Mouse (Mus musculus): Measurements from ENCODE around the gene Scn2b. TPM values are rescaled to one million over a fixed set of nuclear protein-coding genes. Genes with fewer than 3 reads are reported as not detected.

Scn2b gene
- 10 to 100 TPM; 10.6 to 15.7 TPM for total RNA-seq (2021)
- long read RNA-seq, experiment 1, full-length matches to known transcripts = 1 of 1 reads
- long read RNA-seq, experiment 1, partial matches to known transcripts = 0 of 1 reads
- long read RNA-seq, experiment 1, other reads (novel, unspliced or antisense) = 0 of 1 reads
- long read RNA-seq, experiment 2, partial matches to known transcripts = 0 of 1 reads
- long read RNA-seq, experiment 2, other reads (novel, unspliced or antisense) = 1 of 1 reads

DNA sequence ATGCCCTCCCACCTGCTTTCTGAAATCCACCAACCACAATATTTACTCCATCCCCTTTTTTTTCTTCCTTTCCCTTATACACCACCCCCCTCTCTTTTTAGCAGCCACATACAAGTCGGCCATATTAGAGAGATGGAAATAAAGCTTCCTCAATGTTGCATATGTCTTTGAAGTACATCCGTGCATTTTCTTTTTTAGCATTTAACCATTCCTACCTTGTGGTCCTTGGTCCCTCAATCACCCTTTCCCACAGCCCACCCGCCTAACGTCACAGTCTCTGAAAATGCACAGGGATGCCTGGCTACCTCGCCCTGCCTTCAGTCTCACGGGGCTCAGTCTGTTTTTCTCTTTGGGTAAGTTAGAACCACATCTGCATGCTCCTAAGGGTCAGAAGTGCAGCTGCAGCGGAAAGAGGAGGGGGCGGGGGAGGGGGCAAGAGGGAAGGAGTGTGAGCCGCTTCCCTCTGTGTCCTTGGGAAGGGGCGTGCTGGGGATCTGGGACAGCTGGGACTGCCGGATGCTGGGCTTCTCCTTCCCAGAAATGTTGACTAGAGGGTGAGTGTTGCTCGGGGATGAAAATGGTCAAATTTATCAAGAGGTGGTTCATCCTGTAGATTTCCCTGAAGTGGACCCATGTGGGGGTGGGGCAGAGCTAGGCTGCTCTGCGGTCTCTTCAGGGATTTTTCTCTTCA lies at the start of gene Scn2b:
Gene Scn2b, plus strand, starts transcription at position 42 of the 691 bp plus-strand sequence.
- DNase-seq = peak in 1 of 2 experiments; percentile 51

DNA sequence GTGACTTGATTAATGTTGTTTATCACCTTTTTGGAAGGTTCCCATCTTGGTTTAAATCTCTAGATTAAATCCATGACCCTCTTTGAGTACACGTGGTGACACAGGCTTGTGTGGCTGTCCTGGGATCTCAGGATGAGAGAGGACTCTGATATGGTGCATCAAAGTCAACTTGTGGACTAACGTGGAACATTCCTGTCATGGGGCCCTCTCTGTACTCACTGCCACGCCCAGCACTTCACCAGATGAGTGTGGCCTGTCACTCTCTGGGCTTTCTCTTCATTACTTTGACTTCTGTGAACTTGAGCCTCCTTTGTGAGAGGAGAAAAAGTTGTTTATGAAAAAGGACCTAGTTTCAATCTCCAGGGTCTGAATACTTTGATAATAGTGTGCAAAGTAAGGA lies 45.8 kb upstream of the Scn2b start:
- no peak for DNase-seq

DNA sequence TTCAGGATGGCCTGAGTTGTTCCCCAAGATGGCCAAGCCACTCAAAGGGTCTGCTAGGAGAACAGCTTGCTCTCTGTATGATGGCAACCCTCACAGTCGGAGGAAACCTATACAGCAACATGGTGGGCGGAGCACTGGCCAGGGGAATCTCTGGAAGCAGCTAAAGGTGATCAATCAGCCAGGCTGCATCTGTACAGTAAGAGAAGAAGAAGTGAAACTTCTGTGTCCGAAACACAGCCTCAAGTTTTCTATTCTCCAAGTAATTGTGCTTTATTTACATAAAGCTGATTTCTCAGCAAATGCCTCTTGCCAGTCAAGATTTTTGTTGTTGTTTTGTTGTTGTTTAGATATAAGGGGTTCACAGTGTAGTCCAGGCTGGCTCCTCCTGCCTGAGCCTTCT lies 39.7 kb upstream of the Scn2b start:
- no peak for DNase-seq

DNA sequence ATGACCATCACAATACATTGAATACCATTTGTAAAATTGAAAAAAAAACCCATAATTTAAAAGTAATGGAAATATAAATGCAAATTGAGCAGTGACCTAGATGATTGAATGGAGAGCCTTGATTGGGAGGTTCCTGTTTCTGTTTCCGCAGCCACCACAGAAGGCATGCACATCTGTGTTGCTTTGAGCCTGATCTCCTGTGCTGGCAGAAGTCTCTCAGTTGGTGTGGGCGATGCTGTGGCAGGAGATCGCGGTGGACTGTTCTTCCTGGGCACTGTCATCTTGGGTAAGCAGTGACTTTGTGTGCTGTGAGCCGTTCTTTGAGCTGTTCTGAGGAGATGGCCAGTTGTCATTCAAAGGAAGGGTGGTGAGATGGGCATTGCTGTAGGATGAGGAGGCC lies 38.6 kb upstream of the Scn2b start, which contains the start of gene Jaml:
Gene Jaml, plus strand, starts transcription at position 173 of the 400 bp plus-strand sequence.
- DNase-seq = no peak

DNA sequence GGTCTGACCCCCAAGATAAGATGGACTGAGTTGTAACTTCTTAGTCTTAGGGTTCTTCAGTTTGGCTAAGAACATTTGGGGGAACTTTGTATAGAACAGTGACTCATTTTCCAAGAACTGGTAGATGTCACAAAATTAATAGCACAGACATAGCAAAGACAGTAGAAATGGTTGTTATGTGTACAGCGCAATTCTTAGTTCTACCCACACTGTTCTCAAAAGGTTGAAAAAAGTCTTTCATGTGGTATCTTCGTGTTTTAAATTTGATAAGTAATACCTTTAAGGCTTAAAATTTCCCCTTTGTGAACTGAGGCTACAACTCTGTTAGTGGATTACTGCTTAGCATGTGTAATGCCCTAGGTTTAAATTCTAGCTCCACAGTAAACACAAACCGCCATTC lies 34.5 kb upstream of the Scn2b start:
- no peak for DNase-seq

DNA sequence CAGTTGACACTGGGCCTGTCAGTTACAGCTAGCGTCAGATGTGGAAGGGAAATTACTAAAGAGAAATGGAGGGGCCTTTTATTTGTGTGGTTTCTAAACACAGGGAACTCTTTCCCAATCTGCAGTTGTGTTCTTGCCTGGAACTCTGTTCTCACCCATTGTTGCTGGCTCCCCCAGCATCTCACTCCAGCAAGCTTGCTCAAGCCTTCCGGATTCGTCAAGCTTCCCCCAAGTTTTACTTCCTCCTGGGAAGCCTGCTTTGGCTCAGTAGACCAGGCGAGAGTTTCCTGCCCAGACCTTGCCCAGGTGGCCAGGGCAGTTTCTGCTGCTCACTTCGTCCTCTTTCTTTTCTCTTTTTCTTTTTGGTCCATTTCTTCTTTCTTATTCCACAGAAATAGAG lies 33.0 kb upstream of the Scn2b start:
- DNase-seq = no peak

DNA sequence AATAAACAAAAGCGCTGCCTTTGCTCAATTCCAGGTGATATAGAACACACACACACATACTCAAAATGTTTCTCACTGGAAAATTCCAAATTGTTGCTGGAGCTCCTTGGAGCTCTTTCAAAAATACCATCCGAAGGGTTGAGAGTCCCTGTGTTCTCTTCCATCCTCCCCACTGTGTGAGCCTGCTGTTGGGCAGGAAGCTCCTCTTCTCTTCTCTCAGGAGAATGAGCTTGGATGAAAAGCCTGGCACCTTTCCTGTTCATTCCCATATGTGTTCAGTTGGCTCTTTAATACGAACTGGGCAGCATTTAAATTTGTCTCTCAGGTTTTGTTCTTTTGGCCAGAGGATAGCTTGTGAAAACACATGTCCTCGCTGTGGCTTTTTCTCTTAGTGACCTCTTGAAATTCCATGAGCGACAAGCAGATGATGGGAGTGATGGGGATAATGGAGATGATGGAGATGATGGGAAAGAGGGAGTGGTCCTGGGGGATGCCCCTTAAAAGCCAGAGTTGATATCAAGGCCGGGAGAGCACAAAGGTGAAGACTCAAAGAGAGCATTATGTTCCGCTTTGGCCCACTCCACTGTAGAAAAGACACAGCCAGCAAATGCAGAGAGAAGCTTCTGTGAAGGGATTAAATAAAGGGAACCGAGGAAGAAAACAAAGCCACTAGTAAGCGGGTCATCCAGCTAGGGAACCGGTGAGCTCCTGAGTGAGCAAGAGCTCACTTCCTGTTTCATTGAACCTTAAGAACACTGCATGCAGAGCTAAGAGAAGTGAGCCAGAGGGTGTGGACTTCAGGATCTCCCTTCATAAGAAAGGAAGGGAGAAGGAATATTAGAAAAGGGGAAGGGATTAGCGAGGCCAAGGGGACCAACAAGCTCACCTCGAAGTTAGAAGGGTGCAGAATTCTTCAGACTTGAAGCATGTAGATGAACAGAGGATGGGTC lies 31.6 kb upstream of the Scn2b start:
- no peak for DNase-seq

DNA sequence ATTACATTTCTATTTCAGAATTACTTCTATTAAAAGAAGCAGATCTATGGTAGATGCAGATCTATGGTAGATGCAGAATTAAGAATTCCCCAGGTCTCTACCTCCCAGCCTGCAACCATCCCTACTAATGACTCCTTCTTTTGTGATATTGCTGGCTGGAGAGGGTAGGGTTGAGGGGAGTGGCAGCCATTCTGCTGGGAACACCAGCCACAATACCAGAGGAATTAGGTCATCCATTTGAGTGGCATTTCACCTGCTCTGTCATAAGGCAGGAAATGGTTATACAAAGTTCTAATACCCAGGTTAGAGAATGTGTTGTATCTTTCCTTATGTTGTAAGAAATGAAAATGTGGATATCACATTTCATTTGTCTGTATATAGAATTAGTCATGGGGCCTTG lies 29.5 kb upstream of the Scn2b start:
- no peak for DNase-seq

DNA sequence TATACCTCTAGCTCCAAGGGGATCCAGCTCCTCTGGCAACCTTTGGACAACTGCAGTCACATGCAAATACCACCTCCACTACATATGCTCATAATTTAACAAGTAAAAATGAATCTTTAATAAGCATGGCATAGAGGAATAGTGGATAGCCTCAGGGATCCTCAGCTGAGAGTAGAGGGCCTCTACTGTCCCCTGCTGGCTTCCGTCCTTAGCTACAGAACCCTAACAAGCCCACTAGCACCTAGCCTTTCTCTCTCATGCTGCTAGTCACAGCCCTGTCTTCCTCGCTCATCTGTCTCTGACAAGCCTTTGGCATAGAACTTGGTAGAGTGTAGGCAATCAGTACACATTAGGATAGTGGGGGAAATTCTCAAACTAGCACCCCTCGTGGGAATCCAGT lies 26.8 kb upstream of the Scn2b start:
- DNase-seq = no peak

DNA sequence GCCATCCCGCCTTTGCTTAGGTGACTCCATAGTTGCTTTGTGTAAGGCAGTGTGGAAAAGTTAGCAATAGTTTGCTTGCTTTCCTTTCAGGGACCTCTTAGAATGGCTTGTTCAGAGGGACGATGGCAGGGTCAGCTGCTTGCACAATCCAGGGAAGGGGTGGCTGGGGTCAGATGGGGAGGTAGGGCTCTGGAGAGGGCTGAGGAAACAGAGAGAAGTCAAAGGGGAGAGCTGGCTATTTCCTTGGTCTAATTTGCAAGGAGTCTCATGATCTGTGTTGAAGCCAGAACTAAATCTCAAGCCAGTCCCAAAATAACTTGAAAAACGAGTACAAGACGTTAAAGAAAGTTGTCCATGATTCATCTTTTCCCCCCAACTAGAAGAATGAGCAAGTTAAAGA lies 24.9 kb upstream of the Scn2b start:
- DNase-seq = peak in 1 of 2 experiments; percentile 35

DNA sequence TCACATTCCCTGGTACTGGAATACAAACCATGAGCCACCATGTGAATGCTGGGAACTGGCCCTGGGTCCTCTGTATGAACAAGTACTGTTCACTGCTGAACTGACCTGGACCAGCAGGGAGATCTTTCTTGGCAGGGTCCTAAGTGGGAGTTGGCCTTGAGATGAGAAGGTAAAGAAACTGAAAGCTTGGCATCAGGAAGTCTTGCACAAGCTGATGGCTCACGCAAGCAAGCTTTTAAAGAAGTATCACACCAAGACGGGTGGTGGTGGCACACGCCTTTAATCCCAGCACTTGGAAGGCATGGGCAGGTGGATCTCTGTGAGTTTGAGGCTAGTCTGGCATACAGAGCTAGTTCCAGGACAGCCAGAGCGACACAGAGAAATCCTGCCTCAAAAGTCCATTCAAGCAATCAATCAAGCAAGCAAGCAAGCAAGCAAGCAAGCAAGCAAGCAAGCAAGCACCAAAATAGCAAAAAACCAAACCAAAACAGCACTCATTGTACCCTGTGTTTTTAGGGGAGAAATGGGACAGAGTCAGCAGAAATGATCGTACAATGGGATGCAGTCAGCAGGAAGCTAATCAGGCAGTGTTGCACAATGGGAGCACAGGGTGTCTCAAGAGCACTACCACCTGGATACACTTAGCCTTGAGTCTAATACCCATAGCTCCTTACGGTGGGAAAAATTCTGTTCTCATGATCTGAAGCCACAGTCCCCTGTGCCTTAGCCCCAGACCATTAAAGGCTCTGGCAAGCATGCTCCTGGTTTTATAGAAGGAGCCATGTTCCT lies 22.2 kb upstream of the Scn2b start:
- DNase-seq = no peak

DNA sequence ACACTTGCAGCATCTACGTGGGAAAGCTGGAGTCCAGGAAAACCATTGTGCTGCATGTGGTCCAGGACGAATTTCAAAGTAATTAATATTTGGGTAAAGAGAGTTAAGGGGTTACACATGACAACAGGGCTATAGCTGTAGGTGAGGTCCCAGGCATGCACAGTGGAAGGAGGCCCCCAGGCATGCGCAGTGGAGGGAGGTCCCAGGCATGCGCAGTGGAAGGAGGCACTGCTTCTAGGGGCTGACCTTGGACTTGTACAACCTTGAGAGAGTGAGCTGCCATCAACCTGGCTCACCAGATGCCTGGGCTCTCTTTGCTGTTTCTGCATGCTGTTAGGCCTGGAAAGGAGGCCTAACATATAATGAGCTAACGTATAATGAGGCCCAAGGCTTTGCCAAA lies 19.7 kb upstream of the Scn2b start:
- no peak for DNase-seq

DNA sequence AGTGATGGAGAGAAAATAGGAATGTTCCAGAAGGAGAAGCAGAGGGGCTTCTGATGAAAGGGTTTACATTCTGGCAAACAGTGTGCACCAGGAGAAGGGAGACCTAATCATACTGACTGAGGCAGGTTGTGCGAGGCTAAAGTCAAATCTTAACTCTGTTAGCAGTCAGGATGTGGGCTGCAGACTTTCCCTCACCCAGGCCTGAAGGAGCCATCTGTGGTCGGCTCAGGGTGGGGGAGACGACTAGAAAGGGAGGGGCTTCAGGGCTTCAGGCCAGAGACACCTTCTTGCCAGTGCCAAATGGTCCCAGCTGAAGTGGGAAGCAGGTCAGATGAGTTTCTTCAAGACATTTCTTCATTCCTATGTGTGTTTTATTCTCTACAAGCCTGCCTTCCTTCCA lies 19.2 kb upstream of the Scn2b start:
- no peak for DNase-seq

DNA sequence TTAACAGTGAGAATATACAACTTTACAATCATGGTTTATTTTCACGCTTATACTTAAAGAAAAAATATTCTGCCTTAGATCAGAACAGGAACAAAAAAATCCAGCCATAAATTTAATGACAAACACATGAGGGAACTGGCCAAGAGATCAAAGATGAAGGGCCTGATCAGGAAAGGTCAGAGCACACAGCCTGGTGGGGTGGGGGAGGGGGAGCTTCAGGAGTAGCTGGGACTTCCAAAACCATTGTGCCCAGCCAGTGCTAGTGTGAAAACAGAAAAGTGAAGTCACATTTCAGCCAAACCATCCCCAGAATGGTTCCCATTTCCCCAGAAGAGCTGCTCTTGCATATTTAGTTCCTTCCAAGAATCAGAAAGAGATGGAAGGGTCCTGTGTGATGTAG lies 15.1 kb upstream of the Scn2b start:
- DNase-seq = peak; percentile 42 to 70

DNA sequence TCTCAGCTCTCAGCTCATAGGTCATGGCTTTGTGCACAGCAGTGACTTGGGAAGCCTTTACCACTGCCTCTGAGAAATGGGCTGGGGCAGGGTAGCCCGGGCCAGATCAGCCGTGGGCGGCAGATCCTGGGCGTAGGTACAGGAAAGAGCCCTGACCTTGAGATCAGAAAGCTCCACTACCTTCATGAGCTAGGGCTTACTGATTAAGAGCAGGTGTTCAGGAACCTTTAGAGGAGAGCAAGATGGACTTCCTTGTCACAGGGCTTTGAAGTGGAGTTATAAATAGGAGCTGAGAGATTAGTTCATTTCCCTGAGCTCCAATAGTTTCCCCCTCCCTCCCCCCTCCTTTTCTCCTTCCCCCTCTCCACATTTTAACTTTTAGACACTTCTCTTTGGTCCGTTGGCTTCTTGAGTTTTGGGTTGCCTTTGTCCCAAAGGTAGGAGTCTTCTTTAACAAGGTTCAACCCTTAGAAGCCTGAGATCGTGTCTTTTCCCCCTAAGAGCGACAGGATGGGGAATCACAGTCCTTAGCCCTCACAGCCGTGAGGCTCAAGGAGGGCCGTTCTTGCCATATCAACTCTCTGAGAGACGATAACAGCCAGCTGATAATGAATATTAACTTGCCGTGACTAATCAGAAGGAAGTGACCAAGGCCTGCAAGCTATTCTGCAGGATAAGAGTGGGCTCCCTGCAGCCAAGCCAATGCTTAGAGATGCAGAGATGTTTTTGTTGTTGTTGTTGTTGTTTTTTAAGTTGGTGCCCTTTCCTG lies 14.2 kb upstream of the Scn2b start:
- no peak for DNase-seq

DNA sequence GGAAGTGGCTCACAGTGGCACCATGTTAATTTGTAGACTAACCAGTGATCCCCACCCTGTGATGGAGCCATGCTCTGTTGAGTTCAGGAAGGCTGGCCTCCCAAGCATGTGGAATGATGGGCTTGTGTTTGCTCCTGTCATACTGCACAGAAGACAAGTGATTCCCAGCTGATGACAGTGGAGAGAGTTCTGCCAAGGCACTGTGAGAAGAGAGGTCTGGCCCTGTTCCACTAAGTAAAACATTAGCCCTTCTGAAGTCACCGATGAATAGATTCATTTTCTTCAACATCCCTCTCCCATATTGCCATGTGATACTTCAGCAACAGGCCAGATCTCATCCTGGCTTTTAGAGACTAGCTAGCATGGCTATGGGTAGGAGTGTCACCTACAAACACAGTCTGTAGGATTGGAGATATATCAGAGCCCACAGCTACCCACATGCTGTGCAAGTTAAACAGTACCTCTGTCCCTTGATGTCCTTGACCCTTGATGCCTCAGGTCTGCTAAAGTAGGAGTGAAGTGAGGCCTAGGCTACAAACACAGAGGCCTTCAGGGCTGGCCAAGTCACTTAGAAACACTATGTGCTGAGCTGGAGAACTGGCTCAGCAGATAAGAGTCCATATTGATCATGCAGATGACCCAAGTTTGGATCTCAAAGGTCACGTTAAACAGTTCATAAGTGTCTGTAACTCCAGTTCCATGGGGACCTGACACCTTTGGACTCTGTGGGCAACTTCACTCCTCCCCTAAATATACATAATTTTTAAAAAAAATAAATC lies 11.8 kb upstream of the Scn2b start:
- no peak for DNase-seq

DNA sequence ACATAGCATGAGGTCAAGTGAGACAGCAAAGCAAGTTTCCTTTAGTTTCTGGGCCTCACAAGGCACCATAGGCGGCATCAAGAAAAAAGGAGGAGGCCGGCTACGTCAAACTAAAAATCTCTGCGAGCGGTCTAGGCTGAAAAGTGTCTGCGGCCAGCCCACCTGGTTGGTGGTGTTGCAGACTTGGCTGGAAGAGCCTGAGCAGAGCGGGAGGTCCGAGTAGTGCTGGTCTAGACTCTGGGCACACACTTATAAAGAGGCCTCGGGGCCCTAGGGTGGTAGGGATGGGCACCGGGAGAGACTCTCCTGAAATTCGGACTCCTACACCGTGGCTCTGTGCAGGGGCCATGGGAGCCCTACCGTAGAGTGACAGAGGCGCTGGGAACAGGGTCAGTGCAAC lies 1.9 kb upstream of the Scn2b start:
- peak; percentile 51 to 77 for DNase-seq

DNA sequence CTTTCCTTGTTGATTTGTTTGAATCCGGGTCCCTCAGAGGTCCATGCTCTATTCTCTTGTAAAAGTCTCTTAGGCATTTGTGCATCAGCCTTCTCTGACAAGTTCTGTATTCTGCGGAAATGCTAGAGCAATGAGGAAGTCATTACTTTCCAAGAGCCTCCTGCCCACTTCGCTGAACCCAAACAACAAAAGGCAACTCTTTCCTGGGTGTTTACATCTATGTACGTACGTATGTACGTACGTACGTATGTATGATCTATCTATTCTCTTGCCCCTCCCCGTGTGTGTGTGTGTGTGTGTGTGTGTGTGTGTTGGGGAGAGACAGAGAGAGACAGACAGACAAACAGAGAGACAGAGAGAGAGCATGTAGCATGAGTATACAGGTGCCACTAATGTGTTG lies 763 bp upstream of the Scn2b start:
- DNase-seq = no peak

DNA sequence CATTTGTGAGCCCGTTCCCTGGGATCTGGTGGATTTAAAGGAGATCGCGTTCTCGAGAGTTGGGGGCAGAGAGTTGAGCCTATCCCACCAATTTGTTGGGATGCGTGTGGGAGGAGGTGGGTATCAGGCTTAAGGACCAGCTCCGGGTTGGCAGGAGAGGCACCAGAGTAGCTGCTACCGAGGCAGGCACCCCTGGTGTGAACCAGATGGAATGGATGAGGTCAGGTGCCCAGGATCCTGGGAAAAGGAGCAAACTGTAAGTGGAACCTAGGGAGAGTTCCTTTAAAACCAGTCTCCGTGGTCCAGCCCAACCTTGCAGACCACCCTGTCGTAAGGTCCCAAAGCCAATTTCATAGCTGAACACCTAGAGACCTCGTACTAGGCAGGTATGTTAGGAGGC lies 970 bp downstream of the Scn2b start:
- DNase-seq = no peak

DNA sequence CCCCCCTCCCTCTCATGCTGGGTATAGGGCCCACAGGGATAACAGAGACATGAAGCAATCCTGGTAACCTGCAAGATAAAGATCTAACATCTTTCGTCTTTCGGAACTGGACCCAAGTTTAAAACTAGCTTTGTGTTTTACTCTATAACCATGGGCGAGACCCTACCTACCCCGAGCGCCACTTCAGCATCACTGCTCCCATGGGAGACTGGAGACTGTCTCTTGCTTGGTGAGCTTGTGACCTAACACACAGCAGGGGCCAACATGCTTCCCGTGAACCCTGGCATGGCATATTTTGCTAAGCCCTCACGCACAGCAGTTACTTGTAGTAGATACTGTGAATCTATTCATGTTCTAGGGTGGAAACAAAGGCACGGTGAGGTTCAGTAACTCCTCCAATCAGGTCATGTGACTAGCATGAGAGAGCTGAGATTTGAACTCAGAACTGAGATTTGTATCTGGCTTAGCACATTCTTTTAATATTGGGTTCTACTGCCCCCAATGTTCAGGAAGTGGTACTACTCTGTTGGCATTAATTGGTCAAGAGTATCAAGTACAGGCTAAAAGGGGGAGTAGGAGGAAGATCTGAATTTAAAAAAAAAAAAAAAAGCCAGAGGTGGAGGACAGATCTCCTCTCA lies 1.9 kb downstream of the Scn2b start:
- no peak for DNase-seq
